Mouse (Mus musculus) brain, embryonic 18.5 days (tissue): Measurements from ENCODE around the gene Irs2.

Source experiments
- DNase-seq: peaks from one replicate; pipeline ENCODE4 v3.0.0-alpha.2; 2012; ENCODE audit warnings: low read depth, low spot score

Irs2 gene

GRCm38 (mm10) chr8:10989946-10990345 lies 18.3 kb downstream of the Irs2 start:
- DNase-seq = no peak

DNA sequence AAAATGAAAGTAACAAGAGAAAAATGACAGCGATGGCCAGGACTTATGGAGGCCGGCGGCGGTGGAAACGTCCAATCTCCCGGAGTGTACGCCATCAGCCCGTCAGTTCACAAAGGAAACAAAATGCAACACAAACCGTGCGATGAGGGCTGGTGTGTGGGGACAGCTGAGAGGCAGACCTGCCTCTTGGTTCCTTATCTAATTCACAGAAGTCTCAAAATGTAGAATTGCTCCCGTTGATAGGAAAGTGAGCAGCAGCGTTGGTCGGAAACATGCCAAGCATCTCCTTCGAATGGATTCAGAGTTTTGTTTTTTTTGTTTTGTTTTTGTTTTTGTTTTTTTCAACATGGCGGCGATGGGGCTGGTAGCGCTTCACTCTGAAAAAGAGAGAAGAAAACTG lies 21.6 kb downstream of the Irs2 start:
- DNase-seq = no peak

DNA sequence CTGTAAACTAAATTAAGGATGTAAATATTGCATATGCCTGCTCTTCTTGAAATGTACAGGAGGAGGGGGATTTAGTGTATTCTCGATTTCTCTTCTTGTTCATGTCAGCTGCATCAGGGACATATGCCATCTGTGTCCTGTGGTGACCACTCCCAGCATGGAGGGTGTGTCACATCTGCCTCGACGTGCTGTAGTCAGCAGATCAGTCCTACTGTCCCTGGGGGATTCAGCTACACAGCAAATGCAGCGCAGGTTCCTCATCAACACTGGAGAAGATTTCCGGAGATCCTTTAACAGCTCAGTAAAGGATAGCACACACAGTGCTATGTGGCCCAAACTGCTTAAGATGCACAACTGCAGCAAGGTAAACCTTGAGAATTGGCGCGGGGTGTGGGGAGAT lies 23.2 kb downstream of the Irs2 start:
- DNase-seq = no peak

DNA sequence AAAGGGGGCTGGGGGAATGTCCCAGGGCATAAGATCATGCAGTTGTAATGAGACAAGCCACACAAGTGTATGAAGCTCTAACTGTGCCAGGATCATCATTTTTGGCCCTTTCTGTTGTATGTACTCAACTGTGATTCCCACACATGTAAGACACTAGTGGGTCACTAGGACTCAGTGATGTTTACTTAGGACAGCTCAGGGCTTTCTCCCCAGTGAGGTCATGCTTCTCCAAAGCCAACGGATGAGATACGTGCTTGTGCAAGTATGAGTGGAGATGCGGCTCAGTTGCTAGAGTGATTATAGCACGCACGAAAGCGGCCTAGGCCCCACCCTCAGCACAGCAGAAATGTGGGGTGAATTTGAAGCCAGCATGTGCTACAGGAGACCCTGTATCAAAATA lies 27.4 kb downstream of the Irs2 start:
- DNase-seq = no peak

DNA sequence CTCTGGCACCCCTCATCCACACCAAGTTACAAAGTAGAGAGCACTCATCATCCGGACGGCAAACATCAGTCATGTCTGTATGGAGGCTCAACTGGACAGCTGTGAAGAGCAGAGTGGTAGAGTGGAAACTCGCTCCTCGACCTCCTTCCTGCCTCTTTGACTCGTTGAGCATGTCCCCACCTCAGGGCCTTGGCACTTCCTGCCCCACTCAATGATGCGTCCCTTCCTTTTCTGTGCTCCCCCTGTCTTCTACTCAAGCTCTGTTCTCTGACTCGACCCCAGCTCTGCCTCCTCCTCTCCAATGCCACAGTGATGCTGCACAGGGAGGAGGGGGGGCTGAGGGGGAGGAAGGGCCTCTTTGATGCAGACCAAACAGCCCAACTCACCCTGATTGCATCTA lies 28.3 kb downstream of the Irs2 start:
- DNase-seq = no peak

GRCm38 (mm10) chr8:10979196-10979794 lies 29.0 kb downstream of the Irs2 start:
- DNase-seq = no peak

DNA sequence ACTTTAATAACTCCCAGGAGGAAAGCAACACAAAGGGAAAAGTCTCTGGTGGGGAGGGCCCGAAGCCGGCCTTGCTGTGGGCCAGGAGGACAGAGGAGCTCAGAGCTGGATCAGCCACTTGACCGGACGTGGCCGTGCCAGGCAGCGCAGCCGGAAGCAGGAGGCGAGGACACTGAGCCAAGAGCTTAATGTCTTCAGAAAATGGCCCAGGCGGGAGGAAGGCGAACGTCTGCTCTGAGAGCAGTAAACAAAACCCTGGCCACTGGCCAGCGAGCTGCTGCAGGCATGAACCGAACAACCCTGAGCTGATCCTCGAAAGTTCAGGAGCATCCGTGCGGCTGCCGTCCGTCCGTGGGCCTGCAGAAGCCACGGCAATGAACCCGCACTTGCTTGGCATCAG lies 29.9 kb downstream of the Irs2 start:
- no peak for DNase-seq

DNA sequence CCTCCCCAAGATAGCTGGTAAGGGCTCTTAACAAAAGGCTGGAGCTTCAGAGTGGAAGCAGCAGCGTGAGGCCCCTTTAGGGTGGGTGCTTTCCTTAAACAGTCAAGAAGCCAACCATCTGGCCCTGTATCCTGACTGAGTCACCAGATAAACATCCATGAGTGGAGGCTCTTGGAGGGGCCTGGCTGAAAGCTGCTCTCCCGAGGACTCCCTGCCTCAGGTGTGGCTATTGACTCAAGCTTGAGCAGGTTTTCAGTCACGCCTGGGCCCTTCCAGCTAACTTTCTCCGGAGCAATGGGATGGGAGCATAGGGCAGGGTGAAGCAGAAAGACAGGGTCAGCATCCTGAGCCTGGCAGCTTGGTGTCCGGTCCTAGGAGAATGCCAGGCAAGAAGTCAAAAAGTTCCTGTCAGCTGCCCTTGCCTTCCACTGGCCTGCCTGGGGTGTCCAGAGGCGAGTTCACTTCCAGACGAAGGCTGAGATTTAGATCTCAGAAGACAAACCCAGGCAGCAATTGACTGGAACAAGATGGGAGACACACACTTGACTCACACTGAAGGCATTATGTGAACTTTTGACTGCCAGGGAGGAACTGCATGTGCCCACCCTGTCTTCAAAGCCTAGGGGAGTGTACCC lies 30.4 kb downstream of the Irs2 start:
- no peak for DNase-seq

- no peak for DNase-seq
Measured at GRCm38 (mm10) chr8:10974659-10975058, 33.6 kb downstream of the Irs2 start.

DNA sequence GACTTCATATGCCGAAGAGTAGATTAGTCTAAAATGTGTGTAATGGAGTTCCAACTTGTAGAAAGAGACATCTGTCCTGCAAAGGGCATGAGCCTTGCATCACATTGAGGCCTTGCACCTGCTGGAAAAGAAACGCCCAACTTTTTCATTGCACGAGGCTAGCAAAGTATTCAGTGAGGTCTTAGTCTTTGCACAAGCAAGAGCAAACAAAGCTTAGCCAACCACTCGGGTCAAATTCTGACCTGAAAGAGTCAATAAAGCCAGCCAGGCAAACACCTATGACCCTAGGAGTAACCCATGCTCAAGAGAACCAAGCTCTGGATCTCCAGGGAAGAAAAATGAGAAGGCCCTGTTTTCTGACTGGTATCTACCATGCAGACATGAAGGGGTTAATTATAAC lies 34.1 kb downstream of the Irs2 start:
- no peak for DNase-seq

DNA sequence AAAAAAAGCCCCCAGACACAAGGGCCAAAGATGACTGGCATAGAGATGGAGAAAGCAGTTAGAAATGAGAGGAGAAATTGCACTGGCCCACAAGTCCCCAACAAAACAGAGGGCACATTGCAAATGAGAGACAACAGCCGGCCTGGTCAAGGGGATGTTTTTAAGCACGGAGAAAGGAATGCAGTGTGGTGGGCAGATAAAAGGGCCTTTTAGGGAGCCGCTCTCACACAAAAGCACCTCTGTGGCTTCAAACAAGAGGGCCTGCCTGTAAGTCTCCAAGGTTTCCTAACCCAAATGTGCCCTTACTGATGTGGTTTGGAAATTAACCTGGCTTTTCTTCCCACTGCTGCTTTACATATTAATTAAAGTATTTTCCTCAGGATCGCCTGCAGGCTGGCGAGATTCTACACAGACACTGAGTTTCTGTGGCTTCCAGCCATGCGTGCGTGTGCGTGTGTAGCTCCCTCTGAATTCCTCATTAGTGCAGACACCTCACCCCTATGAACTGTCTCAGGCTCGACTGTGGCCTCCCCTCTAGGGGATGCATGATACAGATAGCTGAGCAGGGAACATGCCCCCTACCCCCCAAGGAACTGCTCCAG lies 35.3 kb downstream of the Irs2 start:
- no peak for DNase-seq

- DNase-seq = no peak
Measured at GRCm38 (mm10) chr8:10971984-10972383, 36.3 kb downstream of the Irs2 start.

DNA sequence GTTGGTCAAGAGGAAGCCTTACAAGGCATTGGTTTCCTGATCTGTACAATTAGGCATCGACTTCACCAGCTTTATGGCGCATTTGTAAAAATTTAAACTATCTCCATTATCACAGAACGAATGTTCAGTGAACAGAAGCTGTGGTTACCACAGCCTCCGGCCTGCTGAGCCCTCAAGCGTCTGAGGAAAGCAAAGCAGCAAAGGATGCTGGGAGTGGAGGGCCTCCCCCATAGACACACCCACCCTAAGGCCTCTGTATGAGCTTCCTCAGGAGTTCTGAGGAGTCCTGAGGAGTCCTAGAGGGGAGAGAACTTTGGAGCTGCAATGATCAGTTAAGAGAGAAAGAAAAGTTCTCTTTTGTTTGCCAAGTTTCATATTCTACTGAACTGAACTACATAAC lies 36.7 kb downstream of the Irs2 start:
- DNase-seq = no peak

- DNase-seq = no peak
Measured at GRCm38 (mm10) chr8:10970496-10971456, 37.5 kb downstream of the Irs2 start.

GRCm38 (mm10) chr8:10968687-10969086 lies 39.6 kb downstream of the Irs2 start:
- DNase-seq = no peak

- no peak for DNase-seq
Measured at GRCm38 (mm10) chr8:10965401-10966117, 42.7 kb downstream of the Irs2 start.

DNA sequence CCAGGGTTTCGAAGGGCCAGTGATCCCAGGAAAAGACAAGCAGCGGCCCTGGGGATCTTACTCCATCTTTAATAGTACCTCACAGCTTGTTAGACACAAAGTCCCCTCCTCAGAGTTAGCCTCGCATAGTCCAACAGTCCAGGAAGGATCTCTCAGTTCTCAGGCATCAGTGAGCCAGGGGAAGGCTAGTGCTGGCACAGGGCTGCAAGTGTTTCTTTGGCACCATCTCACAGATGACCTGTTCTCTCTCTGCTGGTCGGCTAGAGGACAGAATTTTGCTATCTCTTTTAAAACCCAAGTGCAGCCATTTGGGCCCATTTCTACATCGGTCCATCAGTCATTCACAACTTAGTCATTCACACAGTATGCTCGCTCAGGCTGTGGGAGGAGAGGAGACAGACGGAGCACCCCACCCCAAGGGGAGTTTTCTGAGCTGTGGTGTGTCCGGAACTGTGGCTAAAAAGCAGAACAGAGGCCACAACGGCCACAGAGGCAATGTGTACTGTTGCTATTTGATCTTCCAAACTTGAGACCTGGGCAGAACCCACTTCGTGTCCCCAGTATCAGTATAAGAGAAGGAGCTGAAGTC lies 43.7 kb downstream of the Irs2 start:
- no peak for DNase-seq

DNA sequence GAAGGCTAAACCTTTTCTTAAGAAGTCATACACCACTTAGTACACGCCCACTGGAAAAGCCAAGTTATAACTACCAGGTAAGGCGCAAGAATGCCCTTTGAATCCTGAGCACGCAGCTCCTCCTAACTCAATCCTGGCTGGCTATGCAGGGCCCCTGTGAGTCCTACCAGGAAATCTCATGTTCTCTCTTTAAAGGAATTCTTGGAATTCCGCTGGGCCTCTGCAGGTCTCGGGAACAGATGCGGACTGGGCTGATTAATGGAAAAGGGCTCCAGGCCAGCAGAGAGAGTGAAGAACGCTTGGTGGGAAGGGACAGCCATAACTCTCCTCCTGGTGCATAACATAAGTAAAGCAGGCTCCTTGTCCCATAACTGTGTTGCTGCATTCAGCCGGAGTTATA lies 46.3 kb downstream of the Irs2 start:
- no peak for DNase-seq

DNA sequence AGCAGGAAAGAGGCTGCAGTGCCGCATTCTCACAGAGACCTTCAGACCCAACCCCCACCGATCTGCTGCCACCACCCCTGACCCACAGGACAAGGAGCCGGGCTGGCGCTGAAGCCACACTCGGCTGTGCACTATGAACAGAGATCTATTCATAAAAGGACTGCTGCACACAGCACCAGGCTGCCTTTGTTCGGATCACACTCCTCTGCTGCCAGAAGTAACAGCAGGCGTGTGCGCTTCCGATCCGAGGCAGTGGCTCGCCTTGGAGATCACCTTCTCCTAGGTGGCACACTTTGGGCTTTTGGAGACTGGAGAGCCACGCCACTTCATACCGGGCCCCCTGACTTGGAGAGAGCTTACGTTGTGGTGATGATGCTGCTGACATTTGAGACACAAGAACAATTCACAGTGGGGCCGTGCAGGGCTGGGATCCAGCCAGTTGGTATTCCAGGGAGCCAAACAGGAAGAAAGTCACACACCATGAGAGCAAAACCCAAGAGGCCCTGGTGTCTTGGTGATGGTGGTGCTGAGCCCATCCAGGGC lies 47.9 kb downstream of the Irs2 start:
- no peak for DNase-seq

DNA sequence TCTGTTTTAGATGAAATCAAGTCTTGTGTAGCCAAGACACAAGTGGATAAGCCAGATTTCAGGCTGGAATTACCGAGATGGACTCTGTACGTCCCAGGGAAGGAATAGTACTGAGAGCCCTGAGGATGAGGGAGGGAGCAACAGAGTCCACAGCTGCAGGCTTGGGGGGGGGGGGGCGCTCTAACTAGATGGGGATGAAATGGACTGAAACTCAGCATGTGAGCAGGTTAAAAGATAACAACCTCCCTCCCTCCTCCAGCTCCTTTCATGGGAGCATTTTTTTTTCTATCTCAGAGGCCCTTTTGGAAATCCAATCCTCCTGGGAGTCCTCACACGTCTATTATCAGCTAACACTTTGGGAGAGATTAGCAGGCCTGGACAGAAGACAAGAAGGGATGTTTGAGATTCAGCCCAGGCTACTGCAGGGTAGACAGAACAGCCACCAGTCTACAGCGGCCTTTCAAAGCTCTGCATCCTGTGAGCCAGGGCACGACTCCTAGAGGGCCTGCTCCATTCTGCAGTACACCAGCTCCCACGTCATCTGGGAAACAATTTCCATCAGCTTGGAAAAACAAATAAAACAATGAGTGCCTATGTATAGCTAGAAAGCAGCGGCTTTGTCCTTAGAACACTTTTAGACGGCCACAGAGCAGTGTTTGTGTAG lies 50.8 kb downstream of the Irs2 start:
- DNase-seq = no peak
